Mouse (Mus musculus) small intestine, adult 2 months (tissue): ENCODE measurements at regions not wholly inside any gene's neighbourhood (a gene's known extent, or its start where the extent isn't known, plus 50 kb on each side); places are given as distances from the start of the nearest gene placed in this dataset.

Experiments used
- H3K27ac ChIP-seq: fragments of 200-500 bp; 2 replicates; pipeline ENCODE4 v1.5.1; 2012; ENCODE audit warnings: low read depth, low read length, control low read depth, inconsistent platforms; ENCODE audit not compliant: insufficient read depth
- H3K27me3 ChIP-seq: fragments of 200-500 bp; 2 replicates; pipeline ENCODE4 v1.6.1; 2012; ENCODE audit warnings: mild to moderate bottlenecking, moderate library complexity, low read length, inconsistent platforms; ENCODE audit not compliant: control insufficient read depth, insufficient read depth
- H3K36me3 ChIP-seq: fragments of 200-500 bp; 2 replicates; pipeline ENCODE4 v1.6.1; 2012; ENCODE audit warnings: mild to moderate bottlenecking, low read length, control low read depth, inconsistent platforms; ENCODE audit not compliant: control insufficient read depth, insufficient read depth
- H3K4me1 ChIP-seq: fragments of 200-500 bp; 2 replicates; pipeline ENCODE4 v1.6.1; 2012; ENCODE audit warnings: low read length, inconsistent platforms, mixed read lengths; ENCODE audit not compliant: control insufficient read depth, insufficient read depth, insufficient read length
- H3K4me3 ChIP-seq: fragments of 200-500 bp; 2 replicates; pipeline ENCODE4 v1.5.1; 2012; ENCODE audit warnings: low read depth, mild to moderate bottlenecking, control low read depth, inconsistent platforms, low read length, moderate library complexity
- CTCF ChIP-seq: fragments of 200-500 bp; IDR thresholded peaks from 2 replicates; pipeline ENCODE4 v1.5.1; 2012; ENCODE audit warnings: low read depth, mild to moderate bottlenecking, control low read depth, inconsistent platforms, low read length, moderate library complexity, mixed read lengths; ENCODE audit not compliant: insufficient replicate concordance, insufficient read length; ENCODE audit errors: extremely low read depth
- POLR2A ChIP-seq: fragments of 200-500 bp; IDR thresholded peaks from 2 replicates; pipeline ENCODE4 v1.6.1; 2012; ENCODE audit warnings: low read depth, mild to moderate bottlenecking, control low read depth, inconsistent platforms, low read length, moderate library complexity
- WGBS: fragments of 180-500 bp; shearing (Covaris S2); methylation state at CpG from one replicate; pipeline ENCODE4 v1.1.7; 2018; 5-methylcytosine and 5-hydroxymethylcytosine counted together

DNA sequence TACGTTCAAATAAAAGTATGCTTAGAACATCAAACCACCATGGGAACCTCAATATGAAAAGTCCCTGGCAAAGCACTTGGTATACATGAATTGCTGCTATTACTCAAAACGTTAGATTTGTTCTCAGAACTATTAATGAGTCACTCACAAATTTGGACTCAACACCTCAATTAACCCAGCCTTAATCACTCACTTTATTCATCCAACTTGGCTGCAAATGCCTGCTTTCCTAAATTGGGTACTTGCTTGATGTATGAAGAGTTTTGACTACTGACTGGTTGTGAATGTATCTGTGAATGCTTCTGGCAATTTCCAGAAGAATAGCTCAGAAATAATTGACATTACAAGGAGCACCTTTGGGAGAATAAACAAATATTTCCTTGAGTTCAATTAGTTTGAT lies 308.6 kb downstream of the Arl4a start:
- H3K4me3 ChIP-seq, result no peak overlapping the region
- 66% methylated on average over 2 of the region's 2 CpGs for WGBS
- no peak overlapping the region for H3K27ac ChIP-seq
- H3K36me3 ChIP-seq, result no peaks in the 10 kb centered on the region
- H3K4me1 ChIP-seq, result no peaks in the 10 kb centered on the region
- H3K27me3 ChIP-seq, result no peaks in the 10 kb centered on the region
- TF ChIP-seq CTCF (no peak), POLR2A (no peak)

DNA sequence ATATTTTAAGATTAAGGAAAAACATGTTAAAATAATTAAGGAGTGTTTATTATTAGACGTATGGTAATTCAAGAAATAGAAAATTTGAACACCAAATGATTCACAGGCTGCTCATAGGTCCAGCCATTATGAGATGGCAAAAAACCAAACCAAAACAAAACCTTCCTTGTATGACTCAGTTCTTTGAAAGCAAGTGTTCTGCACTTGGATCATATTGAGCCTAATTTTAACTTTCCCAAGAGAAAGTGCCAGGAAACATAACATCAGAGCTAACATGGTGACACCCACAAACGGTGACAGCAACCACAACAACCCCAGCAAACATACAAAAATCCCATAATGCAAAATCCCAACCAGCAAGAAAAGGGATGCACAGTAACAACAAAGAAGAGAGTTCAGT lies 313.7 kb downstream of the Arl4a start:
- no peaks in the 10 kb centered on the region for H3K27me3 ChIP-seq
- TF ChIP-seq POLR2A (no peak), CTCF (no peak)
- WGBS, result 87% methylated on average over 2 of the region's 2 CpGs

GRCm38 (mm10) chr12:39715120-39715519 lies 322.7 kb downstream of the Arl4a start:
- no peaks in the 10 kb centered on the region for H3K36me3 ChIP-seq
- H3K4me3 ChIP-seq, result no peak overlapping the region
- H3K27me3 ChIP-seq, result no peaks in the 10 kb centered on the region
- H3K27ac ChIP-seq, result no peak overlapping the region
- TF ChIP-seq POLR2A, result no peak
- no peak for TF ChIP-seq CTCF
- H3K4me1 ChIP-seq, result no peaks in the 10 kb centered on the region
- 49% methylated on average over 4 of the region's 4 CpGs for WGBS

More for the DNA sequence above, 313.7 kb downstream of the Arl4a start:
- no peak overlapping the region for H3K27ac ChIP-seq
- no peaks in the 10 kb centered on the region for H3K36me3 ChIP-seq
- no peaks in the 10 kb centered on the region for H3K4me1 ChIP-seq
- H3K4me3 ChIP-seq, result no peak overlapping the region

DNA sequence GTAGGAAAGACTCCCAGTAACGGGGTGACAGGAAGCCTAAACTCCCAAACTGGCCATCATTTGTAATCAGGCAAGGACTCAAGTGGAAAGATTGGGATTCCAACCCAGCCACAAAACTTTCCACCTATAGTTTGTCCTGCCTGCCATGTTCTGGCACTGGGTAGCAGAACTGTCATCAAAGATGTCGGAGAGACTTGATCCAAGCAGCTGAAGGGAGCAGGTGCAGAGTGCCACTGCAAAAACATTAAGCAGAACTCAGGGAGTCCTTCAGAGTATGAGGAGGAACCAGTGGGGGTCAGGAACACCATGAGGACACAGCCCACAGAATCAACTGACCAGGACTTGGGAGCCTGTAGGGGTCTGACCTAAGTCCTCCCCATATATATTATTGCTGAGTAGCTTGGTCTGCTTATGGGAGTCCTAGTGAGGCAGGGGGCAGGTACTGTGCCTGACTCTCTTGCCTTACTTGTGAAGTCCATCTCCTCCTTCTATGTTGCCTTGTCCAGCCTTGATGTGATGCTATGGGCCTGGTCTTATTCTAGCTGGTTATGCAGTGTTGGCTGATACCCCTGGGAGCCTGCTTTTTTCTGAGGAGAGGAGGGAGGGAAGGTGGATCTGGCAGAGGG lies 323.5 kb downstream of the Arl4a start:
- WGBS, result 88% methylated on average over 2 of the region's 2 CpGs
- no peak overlapping the region for H3K4me3 ChIP-seq

GRCm38 (mm10) chr12:39711807-39712206 lies 326.0 kb downstream of the Arl4a start:
- WGBS, result 76% methylated on average over 1 of the region's 1 CpGs
- Histone ChIP-seq H3K4me3 (no peak overlapping the region), H3K27ac (no peak overlapping the region), H3K4me1 (no peaks in the 10 kb centered on the region), H3K36me3 (no peaks in the 10 kb centered on the region), H3K27me3 (no peaks in the 10 kb centered on the region)
- TF ChIP-seq CTCF, result no peak
- TF ChIP-seq POLR2A, result no peak

More for the DNA sequence above, 323.5 kb downstream of the Arl4a start:
- Histone ChIP-seq H3K27ac (no peak overlapping the region), H3K4me1 (no peaks in the 10 kb centered on the region), H3K27me3 (no peaks in the 10 kb centered on the region), H3K36me3 (no peaks in the 10 kb centered on the region)
- no peak for TF ChIP-seq POLR2A
- TF ChIP-seq CTCF, result no peak

- WGBS, result 34% methylated on average over 5 of the region's 5 CpGs
- TF ChIP-seq CTCF, result no peak
- no peak for TF ChIP-seq POLR2A
- H3K4me1 ChIP-seq, result no peaks in the 10 kb centered on the region
Observed at GRCm38 (mm10) chr12:39709850-39710249, 328.0 kb downstream of the Arl4a start.

DNA sequence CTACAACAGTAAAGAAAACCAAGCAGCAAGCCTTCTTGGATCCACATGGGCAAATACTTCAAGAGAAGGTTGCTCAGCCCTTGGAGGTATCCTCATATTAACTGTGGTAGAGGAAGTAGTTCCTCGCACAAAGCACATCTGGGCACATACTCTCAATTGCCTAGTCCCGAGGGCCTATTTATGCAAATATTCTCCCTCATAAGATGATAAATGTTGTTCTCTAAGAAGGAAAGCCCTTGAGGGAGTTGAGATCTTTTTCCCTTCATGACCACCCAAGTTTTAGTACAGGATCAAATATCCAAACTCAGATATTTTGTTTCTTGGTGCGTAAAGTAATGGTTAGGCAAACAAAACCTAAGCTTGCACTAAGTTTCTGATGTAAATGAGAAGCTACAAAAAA lies 340.6 kb downstream of the Arl4a start:
- 70% methylated on average over 3 of the region's 3 CpGs for WGBS
- H3K36me3 ChIP-seq, result no peaks in the 10 kb centered on the region
- TF ChIP-seq POLR2A (no peak), CTCF (no peak)
- no peak overlapping the region for H3K4me3 ChIP-seq
- no peaks in the 10 kb centered on the region for H3K4me1 ChIP-seq
- H3K27ac ChIP-seq, result no peak overlapping the region
- H3K27me3 ChIP-seq, result no peaks in the 10 kb centered on the region; the same call in 1 of the 2 replicates

More at GRCm38 (mm10) chr12:39709850-39710249, 328.0 kb downstream of the Arl4a start:
- Histone ChIP-seq H3K36me3 (no peaks in the 10 kb centered on the region), H3K4me3 (no peak overlapping the region), H3K27ac (no peak overlapping the region), H3K27me3 (no peaks in the 10 kb centered on the region)

DNA sequence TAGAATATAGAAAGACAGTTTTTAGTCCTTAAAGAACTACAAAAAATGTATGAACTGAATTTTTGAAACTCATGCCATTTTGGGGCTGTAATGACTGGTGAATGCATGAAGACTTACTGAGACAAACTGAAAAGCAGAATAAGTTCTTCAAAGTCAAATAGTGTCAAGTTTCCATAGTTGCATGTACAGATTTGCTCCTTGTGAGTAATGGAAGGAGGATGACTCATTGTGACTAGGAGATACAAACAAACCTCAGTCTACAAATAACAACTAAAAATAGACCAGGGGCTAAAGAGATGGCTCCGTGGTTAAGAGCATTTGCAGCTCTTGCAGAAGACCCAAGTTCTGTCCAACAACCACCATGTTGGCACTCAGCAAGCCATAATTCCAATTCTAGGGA lies 342.5 kb downstream of the Arl4a start:
- no peaks in the 10 kb centered on the region; the same call in 1 of the 2 replicates for H3K27me3 ChIP-seq
- 66% methylated on average over 1 of the region's 1 CpGs for WGBS
- no peak overlapping the region for H3K4me3 ChIP-seq
- TF ChIP-seq POLR2A, result no peak
- TF ChIP-seq CTCF, result no peak
- H3K36me3 ChIP-seq, result no peaks in the 10 kb centered on the region
- no peaks in the 10 kb centered on the region for H3K4me1 ChIP-seq
- no peak overlapping the region for H3K27ac ChIP-seq
